Mouse (Mus musculus) left cerebral cortex, postnatal 10 days (tissue): Measurements from ENCODE around the gene Prepl. TPM values are rescaled to one million over a fixed set of nuclear protein-coding genes. Genes with fewer than 3 reads are reported as not detected.

Experiments
- DNase-seq, 2 experiments: peaks; one replicate each; pipeline ENCODE4 v3.0.0; 2021 to 2022; ENCODE audit warnings: low spot score in 2 of 2, mixed read lengths in 1 of 2; ENCODE audit errors: extremely low spot score in 1 of 2
- intact Hi-C: fragments of 180-260 bp; cut with DNase I; formaldehyde crosslinking; loops from one replicate; pipeline ENCODE4 v1.15.1; 2025
- total RNA-seq, 2 experiments: library from RNA; stranded (reverse); gene quantifications; 2 replicates each; pipeline ENCODE4 v1.2.3; 2021

Prepl gene
- total RNA-seq, 2 experiments from 2014 or later, result 308 to 319 TPM

DNA sequence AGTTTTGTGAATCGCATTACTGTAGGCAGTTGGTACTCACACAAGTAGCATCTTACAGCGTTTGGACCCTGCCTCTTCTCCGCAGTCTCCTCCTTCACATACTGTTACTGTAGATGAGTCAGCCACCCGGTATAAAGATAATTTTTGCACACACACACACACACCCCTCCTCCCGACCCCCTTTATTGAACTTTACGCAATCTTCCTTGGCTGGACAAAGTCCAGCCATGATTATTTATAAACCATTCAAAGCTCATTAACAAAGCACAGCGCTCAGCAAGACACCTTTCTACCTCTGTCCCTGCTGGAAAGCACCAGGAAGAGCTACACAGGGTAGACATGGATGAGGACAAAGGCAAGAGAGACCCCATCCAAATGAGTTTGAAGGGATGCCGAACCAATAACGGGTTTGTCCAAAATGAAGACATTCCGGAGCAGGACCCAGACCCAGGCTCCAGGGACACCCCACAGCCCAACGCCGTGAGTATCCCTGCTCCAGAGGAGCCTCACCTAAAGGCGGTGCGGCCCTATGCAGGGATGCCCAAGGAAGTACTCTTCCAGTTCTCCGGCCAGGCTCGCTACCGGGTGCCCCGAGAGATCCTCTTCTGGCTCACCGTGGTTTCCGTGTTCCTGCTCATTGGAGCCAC, 61.8 kb downstream of the Prepl start, which contains the start of gene Slc3a1:
Gene Slc3a1, plus strand, starts transcription at position 284 of the 647 bp plus-strand sequence.
- DNase-seq, result no peak
- intact Hi-C loops, result no loop called here

DNA sequence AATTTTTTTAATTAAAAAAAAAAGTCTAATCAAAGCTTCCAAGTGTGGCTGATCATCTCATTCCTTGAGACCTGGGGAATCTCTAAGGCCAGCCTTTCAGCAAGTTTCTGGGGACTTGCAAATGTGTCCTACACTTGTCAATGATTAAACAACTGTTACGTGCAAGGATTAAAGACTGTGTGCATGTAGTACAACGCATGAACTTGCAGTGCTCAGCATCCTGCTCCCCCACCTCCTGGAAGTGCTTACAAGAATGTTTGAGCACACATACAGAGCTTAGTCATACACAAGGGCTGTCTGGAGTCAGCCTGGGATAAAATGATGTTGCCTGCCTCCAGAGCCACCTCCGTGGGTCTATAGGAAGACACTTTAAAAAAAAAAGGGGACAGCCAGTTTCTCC, 62.8 kb downstream of the Prepl start:
- intact Hi-C loops, result no loop called here
- DNase-seq, result no peak

DNA sequence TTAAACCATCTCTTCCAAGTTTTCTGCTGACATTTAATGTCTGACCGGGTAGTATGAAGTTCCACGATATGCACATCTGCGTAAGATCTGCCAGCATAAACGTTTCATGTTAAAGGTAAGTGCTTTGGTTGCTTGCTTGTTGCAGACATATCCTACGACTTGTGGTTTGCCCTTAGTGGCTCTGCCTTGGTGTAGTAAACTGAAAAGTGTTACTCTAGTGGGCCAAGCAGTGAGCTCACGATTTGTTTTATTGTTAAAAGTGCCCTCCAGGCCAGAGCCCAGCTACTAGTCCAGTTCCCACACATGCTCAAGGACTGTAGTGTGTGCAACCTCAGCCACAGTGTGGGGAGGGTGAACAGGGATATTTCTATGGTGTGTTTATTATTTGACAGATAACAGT, 63.6 kb downstream of the Prepl start:
- DNase-seq, result no peak
- intact Hi-C loops, result no loop called here

DNA sequence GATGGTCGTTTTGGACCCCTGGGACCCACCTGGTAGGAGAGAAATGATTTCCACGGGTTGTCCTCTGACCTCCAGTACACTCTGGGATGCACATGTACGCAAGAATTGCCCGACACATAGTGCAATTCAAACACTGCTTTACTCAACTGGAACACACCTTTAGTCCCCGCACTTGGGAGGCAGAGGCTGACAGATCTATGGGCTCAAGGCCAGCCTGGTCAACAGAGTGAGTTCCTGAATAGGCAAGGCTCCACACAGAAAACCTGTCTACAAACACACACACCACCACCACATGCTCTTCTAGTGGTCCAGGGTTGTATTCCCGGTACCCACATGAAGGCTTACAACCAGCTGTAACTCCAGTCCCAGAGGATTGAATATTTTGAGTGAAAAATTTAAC, 64.9 kb downstream of the Prepl start:
- intact Hi-C loops, result no loop called here
- DNase-seq, result no peak

DNA sequence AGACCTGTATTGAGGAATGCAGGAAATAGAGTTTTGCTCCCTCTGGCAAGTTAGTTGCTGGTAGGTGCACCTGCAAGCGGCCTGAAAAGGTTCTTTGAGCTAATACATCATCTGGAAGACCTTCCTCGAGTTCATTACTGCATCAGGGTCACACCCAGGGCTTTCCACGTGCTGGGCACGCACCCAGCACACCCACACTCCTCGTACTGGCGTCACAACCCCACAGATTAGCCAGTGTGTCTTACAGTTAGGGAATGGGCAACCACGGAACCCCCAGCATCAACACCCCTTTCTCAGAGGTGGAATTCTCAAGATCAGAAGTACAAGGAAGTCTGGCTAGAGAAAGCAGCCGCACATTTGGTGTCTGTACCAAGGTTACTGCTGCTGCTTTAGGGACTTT, 65.8 kb downstream of the Prepl start:
- intact Hi-C loops, result no loop called here
- DNase-seq, result no peak

DNA sequence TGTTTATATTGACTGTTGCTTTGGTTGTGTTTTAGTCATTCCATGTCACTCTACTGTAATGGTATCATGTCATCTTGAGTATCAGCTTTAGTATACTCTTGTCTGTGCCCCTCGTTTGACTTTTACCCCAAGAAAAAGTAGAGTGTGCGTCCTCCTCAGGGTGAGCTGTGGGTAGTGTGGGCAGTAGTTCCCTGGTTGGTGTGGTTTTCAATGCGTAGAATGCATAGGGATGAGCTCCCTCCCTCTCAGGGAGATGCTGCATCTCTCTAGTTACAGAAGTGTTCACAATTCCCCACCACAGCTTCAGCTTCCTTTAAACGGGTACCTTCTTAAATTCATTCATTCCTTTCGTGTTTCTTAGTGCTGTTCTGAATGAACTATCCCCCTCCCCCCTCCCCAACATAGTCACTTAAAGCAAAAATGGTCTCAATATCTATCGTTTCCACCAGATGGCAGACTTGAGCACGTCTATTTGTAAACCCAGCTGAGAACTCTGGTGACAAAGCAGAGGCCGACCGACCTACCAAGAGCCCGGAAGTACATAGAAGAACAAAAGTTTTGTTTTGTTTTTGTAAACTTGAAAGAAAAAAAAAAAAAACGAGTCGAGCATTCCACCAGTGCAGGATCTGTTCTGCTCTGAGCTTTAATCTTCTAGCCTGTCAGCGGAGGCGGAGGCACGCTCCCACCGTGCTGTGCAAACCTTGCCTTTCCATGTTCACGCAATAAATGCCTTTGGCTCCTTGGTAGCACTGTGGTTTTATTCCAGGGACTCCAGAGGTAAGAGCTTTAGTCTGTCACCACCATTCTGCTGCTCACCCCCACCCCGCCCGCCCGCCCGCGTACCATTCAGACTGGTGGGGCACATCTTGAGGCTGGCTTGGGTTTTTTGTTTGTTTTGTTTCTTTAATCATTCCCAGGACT, 66.5 kb downstream of the Prepl start:
- peak; percentile 55 to 69 for DNase-seq
- intact Hi-C loops, result no loop called here

DNA sequence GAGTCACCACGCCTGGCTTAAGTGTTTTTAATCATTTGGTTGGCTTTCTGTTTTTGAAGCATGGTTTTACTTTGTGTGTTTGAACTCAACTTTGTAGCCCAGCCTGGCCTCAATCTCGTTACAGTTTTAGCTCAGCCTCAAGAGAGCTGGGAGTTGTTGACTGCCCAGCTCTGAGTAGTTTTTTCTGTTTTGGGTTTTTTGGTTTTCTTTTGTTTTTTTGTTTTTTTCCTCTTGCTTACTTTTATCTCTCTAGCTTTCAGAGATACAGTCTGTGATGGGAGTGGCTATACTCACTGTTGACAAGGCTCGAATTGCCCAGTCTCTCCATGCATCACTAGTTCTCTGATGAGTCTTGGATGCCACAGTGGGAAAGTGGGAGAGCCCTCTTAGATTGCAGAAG, 69.7 kb downstream of the Prepl start:
- intact Hi-C loops, result no loop called here
- no peak for DNase-seq

DNA sequence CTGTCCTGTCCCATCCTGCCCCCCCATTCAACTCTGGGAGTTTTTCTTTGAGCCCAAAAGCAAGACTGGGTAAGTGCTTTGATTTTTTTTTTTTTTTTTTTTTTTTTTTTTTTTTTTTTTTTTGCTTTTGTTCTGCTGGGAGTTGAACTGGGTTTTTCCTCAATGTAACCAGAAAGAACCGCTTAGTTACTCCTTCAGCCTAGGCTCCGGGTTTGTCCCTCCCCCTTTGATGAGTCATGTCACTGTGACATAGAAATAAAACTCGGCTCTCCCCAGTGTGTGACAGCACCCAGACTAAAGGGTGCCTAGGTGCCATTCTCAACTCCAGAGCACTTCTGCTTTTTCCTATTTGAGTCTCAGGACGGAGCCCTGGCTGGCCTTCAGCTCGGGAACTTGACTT, 71.2 kb downstream of the Prepl start:
- intact Hi-C loops, result loop anchor here (10.0 kb wide), 1 partner anchor 54 kb away; no protein-coding TSS in a partner anchor
- no peak for DNase-seq

DNA sequence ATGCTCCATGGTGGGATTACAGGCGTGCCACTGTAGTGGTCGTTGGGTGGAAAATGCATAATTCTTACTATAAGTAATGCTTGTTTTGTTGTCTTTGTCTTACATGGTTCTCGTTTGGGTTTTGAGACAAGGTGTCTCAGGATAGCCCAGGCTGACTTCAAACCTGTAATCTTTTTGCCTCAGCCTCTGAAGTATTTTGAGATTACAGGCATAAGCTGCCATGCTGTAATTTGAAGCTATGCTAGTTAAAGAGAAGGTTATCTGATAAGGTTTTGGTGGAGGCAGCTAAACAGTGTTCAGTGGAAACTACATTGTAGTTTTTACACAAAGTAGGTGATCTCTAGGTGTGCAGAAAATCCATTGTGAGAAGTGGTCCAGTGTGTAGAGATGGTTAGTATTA, 71.7 kb downstream of the Prepl start:
- no peak for DNase-seq
- intact Hi-C loops, result loop anchor here (10.0 kb wide), 1 partner anchor 54 kb away; no protein-coding TSS in a partner anchor

DNA sequence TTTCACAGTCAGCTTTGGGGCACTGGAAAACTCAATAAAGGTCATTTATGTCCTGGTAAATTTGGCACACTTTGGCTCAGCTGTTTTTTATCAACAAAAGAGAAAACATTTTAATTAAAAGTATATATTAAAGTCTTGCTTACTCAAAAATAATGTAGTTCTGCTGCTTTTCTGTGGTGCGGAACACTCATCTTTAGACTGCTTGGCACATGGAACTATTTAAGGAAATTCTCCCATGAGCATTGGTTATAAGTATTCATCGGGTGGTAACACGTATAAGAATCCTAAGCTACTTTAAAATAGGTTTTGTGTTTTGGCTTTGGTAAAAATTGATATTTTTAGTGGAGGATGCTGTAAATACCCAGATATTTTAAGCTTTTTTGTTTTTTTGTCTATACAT, 75.4 kb downstream of the Prepl start:
- intact Hi-C loops, result loop anchor here (10.0 kb wide), 1 partner anchor 50 kb away; no protein-coding TSS in a partner anchor
- DNase-seq, result no peak

DNA sequence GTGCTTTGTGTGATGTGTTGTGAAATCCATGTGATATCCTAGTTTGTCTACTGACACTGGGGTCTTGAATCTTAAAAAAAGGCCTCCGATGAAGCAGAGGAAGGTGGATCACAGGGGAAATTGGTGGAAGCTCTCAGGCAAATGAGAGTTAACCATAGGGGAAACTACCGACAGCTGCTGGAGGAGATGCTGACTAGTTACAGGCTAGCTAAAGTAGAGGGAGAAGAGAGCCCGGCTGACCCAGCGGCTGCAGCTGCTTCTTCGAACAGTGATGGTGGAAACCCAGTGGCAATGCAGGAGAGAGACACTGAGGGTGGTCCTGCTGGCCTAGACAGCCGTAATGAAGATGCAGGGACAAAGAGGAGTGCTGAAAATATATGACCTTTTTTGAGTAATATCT, 76.6 kb downstream of the Prepl start:
- intact Hi-C loops, result loop anchor here (10.0 kb wide), 1 partner anchor 49 kb away; no protein-coding TSS in a partner anchor
- no peak for DNase-seq

Other genes with a start within 250 kb of the Prepl start
- 100 to 1,000 TPM; 102 to 106 TPM for gene Ppm1b, start 133.5 kb downstream of the Prepl start, total RNA-seq
- gene Slc3a1, start 61.9 kb downstream of the Prepl start, total RNA-seq, result under 1 TPM in 1 of 2 experiments, not detected in 1; 0.24 TPM
- 10 to 100 TPM; 11.8 to 12.5 TPM for gene Camkmt, start 311 bp upstream of the Prepl start, total RNA-seq